Mouse (Mus musculus): ENCODE results near the gene Tns3.

The Tns3 gene

GRCm38 (mm10) chr11:8468161-8469091 lies 195.9 kb downstream of the Tns3 start:
- DNase-seq: peak; percentile 70 to 84

DNA sequence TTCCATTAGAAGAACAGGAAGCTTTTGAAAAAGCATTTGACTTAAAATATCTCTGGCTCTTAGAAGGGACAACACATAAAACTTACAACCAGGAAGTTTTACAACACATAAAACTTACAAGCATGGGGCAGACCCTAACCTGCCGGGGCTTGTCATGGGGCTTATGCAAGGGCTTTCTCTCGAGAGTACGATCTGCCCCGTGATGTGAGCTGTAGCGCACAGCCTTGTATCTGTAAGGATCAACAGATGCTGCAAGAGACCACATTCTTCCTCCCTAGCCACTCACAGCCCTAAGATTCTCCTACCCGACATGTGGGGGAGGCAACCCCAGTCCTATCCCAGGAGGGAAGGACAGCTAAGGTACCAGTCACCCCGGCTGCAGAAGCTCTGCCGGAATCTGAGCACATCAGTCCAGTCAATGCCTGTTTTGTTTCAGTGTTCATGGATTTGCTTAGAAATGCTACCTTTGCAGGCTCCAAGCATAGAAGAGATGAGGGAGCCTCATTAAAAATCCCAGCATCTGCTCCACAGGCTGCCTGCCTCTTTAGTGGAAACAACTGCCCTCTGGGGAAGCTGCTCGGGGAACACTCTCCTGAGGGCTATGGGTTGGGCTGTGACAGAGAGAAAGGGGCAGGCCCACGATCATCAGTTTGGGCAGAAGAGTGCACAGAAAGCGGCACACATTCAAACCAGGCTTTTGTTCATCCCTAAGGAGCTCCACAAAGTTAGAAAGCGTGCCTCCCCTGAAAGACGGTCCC lies 196.8 kb downstream of the Tns3 start:
- no peak for DNase-seq

DNA sequence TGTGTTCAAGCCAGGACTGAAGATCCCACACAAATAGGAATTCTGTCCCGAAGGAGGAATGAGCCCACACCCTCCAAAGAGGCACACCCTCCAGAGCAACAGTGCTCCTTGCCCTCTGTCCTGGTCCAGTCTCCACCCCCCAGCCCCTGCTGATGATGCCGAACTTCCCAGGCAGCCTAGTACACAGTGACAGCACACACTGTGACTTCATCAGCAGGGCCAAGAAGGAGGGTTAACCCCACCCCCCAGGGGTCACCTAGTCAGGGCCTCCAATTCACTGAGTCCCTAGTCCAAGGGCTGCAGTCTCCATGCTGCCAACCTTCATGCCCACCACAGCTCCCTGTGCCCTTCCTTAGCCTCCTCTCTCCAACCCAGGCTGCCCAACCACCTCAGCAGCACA lies 200.5 kb downstream of the Tns3 start:
- DNase-seq: peak in 1 of 2 experiments; percentile 57

DNA sequence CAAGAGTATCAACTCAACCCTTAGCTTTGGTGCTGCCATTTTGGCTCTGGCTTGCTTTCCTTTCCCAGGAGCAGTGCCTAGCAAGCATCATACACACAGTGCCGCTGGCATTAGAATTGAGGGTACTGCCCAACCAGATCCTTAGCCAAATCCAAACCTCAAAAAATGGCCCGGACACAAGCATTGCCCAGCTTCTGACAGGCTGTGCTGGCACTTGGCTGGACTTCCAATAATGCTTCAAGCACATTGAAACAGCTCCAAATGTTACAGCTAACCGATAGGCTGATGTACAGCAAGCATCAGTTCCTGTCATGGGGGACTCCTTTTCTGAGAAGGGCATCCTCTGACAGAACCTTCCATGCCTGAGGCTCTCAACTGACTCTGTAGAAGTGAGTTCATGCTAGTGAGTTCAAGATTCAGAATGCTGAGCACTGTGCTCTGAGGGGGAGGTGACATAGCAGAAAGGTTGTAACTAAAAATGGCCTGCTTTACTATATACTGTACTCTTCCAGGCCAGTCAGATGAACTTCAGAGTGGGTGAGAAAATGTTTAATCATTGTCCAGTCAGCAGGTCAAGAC lies 201.4 kb downstream of the Tns3 start:
- no peak for DNase-seq

GRCm38 (mm10) chr11:8460835-8461234 lies 203.5 kb downstream of the Tns3 start:
- DNase-seq: no peak

GRCm38 (mm10) chr11:8457951-8458350 lies 206.4 kb downstream of the Tns3 start:
- peak; percentile 62 to 68 for DNase-seq

GRCm38 (mm10) chr11:8456586-8457285 lies 207.6 kb downstream of the Tns3 start:
- DNase-seq: no peak

DNA sequence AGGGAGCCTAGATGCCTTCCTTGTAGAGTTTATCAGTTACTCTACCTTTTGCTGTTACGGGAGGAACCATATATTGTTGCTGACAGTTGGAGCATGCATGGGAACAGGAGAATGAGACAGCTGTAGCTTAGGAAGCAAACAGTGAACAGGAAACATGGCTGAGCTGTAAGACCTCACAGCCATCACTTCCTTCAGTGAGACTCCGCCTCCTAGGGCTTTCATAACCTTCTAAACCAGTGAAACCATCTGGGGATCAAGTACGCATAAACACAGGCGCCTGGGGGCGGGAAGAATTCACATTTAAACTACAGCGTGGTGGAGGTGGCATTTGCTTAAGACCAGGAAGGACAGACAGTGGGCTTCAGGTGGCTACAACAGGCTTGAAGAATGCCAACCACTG lies 208.7 kb downstream of the Tns3 start:
- DNase-seq: no peak

DNA sequence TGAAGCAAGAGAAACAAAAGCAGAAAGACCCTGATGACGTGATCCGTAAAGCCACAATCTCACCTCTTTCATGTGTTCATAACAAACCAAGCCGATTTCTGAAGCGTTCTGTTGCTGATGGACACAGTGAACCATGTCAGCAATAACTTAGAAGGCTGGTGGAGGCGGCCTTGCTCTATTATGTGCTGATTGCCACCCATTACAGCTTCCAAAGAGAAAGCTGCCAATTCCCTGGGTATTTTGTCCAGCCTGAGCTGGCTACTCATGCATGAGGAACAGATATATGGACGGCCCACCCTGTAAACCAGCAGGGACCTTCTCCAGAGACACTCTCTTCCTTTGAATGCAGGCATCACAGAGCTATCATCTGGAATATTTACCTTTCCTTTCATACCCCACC lies 211.1 kb downstream of the Tns3 start:
- no peak for DNase-seq

DNA sequence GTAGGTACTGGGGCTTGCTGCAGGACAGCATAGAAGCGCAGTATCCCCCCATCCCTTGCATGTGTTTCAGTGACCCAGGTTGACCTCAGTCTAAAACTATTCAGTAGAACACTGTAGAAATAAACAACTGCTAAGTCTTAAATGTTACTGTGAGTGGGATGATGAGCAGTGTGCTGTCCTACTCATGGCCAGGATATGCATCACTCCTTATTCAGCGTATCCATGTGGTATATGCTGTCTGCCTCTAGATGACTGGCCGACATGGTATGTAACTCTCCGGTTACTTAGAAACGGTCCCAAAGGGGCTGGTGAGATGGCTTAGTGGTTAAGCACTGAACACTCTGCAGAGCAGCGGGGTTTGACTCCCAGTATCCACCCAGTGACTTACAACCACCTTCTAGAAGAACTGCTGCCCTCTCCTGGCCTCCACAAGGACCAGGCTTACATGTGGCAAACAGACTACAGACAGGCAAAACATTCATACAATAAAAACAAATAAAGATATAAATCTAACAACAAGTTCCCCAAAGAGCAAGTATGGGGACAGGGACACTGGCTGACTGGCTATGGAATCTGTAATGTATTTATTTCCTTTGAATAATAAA lies 212.6 kb downstream of the Tns3 start:
- DNase-seq: no peak

DNA sequence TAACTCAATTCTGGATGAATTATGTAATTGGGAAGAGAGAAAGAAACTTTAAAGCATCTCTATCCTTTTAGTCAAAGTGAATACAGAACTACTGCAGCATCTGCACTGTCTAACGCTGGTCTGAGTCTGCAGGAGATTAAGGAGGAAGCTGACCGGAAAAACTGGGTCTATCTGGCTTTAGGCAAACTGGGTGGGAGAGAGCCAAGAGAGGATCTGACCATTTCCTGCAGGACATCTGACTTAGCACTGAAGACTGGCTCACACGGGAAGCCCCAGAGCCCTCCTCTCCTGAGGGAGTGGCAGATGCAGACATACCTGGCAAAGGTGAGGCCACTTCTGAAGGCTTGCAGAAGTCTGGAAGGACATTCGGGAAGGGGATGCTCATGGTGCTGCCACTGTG lies 213.8 kb downstream of the Tns3 start:
- DNase-seq: no peak

- DNase-seq: peak; percentile 83 to 84
Measured at GRCm38 (mm10) chr11:8445915-8446356, 218.4 kb downstream of the Tns3 start.

DNA sequence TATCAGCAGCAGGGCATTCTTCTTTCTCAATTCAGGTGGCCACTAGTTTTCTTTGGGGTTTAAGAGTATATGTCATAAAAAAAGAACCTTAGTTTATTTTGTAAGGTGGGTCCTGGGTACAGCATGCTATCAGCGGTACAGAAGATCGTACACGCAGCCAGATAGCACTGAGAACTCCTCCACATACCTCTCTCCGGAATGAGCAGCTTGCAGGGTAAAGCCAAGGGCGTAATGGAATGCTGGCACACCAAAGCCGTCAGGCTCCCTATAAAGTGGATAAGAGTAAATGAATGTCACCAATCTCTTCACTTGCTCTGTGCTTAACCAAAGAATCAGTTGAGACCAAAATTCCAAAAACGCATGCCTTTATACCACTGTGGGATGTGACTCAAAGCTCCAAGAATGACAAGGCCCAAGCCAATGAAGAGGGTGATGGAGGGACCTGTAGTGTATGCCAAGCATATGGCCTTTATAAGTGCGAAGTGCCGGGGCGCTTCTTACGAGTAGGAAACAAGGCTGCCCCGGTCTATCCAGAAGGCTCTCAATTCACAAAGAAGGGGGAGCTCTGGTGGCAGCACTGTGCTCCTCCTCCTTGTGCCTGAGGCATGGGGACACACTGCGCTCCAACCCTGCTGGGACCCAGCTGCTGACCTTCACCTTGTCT lies 219.4 kb downstream of the Tns3 start:
- DNase-seq: no peak

DNA sequence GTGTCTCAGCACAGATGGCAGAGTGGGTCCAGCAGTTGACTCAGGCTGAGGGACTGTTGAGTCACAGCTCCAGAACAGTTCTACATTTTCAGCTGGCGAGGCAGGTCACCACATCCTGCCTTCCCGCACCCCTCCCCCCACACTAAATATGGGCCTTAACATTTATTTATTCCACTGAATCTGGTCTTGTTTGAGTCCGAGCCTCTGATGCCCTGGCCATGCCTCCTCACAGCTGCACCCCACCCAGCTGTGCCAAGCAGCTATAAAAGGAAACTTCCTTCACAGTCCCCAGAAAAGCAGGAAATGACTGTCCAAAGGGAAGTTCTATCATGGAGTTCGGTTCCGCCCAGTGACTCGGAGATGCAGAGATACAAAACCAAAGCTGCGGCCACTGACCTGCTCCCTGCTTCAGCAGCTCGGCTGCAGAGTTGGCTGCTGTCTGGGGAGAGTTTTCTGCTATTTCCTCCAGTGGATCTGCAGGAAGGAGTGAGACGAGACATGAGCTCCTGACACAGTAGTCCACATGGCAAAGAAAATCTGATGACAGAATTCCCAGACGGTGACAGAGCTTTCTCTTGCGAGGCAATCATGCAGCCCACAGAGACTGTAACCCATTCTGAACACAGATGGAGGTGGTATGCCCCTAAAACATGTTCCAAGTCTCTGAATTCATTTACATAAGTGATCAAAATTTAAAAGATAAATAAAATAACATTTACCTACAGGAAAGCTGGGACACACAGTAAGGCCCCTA lies 220.6 kb downstream of the Tns3 start:
- DNase-seq: peak; percentile 63 to 73

DNA sequence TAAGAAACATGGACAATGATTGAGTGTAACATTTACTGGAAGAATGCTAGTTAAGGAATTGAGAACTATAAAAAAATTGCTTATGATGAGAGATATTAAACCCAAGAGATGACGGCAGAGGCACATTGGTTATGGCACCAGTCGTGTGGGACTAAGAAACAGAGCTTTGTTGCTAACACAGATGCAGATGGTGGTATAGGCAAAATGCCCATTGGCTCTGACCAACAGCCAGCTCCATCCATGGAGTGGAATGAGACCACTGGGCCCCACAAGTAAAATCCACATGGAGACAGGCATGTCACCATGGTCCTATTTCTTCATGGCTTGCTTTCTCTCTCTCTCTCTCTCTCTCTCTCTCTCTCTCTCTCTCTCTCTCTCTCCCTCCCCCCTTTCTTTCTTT lies 223.6 kb downstream of the Tns3 start:
- DNase-seq: no peak

DNA sequence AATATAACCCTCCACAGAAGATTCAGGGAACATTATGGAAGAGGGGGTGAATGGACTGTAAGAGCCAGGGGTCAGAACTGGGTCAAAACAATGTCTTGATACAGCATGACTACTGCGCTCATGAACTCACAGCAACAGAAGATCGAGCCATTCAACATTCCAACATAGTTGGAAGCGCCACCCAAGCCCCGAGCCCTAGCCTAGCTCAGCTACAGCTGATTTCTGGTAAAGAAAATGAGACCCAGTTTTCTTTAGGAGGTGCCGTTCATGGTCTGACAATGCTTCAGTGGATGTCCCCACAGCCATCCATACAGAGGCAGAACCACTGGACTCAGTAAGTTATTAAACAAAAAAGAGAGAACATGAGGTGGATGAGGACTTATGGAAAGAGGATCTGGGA lies 224.1 kb downstream of the Tns3 start:
- no peak for DNase-seq

- no peak for DNase-seq
Measured at GRCm38 (mm10) chr11:8439035-8439434, 225.3 kb downstream of the Tns3 start.

DNA sequence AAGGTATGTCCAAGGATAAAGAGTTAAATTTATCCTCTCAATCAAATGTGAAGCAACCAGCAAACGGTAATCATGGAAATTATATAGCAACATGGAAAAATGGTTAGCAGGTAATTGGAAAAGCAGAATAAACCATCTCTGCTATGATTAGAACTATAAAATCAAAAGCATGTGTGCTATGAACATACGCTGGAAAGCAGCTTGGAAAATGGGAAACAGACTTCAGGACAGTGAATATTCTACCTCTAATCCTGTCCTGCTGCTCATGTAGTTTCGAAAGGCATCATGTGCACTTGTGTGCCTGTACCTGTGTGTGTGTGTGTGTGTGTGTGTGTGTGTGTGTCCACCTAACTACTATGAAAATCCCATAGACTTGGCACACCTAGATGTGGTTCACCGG lies 226.1 kb downstream of the Tns3 start:
- DNase-seq: no peak

DNA sequence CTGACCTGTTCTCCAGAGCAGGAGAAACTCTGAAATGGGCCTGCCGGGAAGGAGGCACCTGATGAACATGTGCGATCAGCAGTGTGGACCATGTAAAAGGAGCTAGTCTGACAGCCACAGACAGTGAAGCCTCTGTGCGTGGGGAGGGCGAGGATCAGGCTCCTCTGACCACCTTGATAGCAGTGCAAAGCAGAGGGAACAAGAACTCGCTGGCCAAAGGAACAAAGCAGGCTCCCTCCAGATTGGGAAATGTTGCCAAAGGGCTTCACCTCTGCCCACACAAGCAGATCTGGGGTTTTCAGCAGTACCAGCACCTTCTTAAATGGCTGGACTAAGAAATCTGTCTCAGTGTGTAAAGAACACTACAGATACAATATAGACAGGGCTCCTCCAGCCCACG lies 229.2 kb downstream of the Tns3 start:
- DNase-seq: no peak

- no peak for DNase-seq
Measured at GRCm38 (mm10) chr11:8434366-8434765, 230.0 kb downstream of the Tns3 start.

DNA sequence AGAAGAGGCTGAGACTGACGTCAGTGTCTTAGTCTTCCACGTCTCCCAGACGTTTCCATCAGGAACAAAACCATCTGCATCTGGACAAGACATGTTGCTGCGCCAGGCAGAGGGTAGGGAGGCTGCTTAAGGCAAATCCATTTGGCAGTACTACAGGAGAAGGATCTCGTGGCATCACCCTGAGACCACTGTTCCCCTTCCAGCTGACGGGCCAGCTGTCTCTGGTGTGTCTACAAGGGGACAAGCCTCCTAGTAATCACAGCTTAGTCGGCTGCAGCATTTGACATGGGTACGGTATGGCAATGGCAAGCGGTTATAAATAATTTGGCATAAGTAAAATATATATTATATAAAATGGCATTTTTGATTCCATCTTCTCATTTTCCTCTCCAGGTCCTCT lies 230.9 kb downstream of the Tns3 start:
- DNase-seq: no peak
